Mouse (Mus musculus) lung, embryonic 14.5 days (tissue): ENCODE measurements around the gene Hmces. TPM values are rescaled to one million over a fixed set of nuclear protein-coding genes. Genes with fewer than 3 reads are reported as not detected.

Experiments
- ATAC-seq: fragments of 200-750 bp; cut with Nextera tagmentation; 2 replicates; pipeline ENCODE4 v1.8.0; 2017; ENCODE audit warnings: mild to moderate bottlenecking, moderate TSS enrichment, moderate library complexity; ENCODE audit not compliant: insufficient read depth
- DNase-seq: peaks from one replicate; pipeline ENCODE4 v3.0.0-alpha.2; 2015
- H3K27ac ChIP-seq: fragments of 300-500 bp; sonication (generic); 2 replicates; pipeline ENCODE4 v1.5.1; 2014; ENCODE audit warnings: low read depth, mild to moderate bottlenecking, moderate library complexity
- H3K27me3 ChIP-seq: fragments of 300-500 bp; sonication (generic); 2 replicates; pipeline ENCODE4 v1.6.1; 2014; ENCODE audit warnings: low read length, control low read depth; ENCODE audit not compliant: insufficient read depth
- H3K36me3 ChIP-seq: fragments of 300-500 bp; sonication (generic); 2 replicates; pipeline ENCODE4 v1.6.1; 2014; ENCODE audit warnings: control low read depth; ENCODE audit not compliant: insufficient read depth
- H3K4me1 ChIP-seq: fragments of 300-500 bp; sonication (generic); 2 replicates; pipeline ENCODE4 v1.6.1; 2014; ENCODE audit warnings: antibody characterized with exemption, control low read depth; ENCODE audit not compliant: insufficient read depth
- H3K4me2 ChIP-seq: fragments of 300-500 bp; sonication (generic); 2 replicates; pipeline ENCODE4 v1.6.1; 2014; ENCODE audit warnings: mild to moderate bottlenecking
- H3K4me3 ChIP-seq: fragments of 300-500 bp; sonication (generic); 2 replicates; pipeline ENCODE4 v1.5.1; 2014; ENCODE audit warnings: low read depth, low read length
- H3K9ac ChIP-seq: fragments of 300-500 bp; sonication (generic); 2 replicates; pipeline ENCODE4 v1.6.1; 2014
- H3K9me3 ChIP-seq: fragments of 300-500 bp; sonication (generic); 2 replicates; pipeline ENCODE4 v1.6.1; 2016; ENCODE audit warnings: low read depth, low read length, control low read depth
- CTCF ChIP-seq: IDR thresholded peaks from 2 replicates; pipeline ENCODE4 v1.5.1; 2016; ENCODE audit warnings: antibody characterized with exemption, low read depth
- WGBS: fragments of 180-500 bp; shearing (Covaris S2); extraction: QIAGEN DNeasy Blood & Tissue Kit; methylation state at CpG from one replicate; pipeline ENCODE4 v1.1.7; 2014; 5-methylcytosine and 5-hydroxymethylcytosine counted together
- polyA plus RNA-seq: library from polyadenylated mRNA; unstranded; fragments of >200 nt; fragmentation: Nextera tagmentation; extraction: Ambion mirVana; gene quantifications from 2 replicates; pipeline ENCODE4 v1.2.1, GENCODE M21; 2014

Gene Hmces
- polyA plus RNA-seq: 55.3 and 59.2 TPM in 2 replicates

DNA sequence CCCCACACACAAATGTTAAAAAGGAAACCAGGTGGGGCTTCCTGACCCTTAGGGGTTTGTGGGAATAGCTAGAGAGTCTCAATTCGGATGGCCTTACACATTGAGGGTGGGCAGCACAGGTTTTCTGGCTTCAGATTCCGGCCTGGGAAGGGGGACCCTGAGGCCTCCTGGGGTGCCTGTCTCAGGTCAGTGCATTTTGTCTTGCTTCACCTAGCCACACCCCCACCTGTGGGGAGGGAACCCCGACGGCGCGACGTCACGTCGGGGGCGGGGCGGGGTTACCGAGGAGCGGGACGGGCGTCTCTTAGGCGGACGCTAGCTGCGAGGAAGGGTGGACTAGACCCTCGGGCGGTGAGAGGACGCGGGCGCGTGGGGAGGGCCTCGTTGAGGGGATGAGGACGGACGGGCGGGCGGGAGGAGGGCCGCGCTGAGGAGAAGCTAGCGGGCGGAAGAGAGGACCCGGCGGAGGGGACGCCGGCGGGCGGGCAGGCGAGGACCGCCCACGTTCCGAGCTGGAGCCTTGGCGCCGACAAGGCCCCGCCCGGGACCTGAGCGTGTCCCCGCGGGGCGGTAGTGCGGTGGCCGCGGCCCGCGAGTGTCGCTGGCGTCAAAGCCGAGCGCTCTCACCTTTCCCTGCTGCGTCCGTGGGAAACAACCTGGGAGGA lies at the start of gene Hmces:
Gene Hmces (plus strand): TSS at position 275 of the 665 bp plus-strand sequence.
- Histone ChIP-seq H3K9ac (peak within 1 kb of the TSS; percentile 89), H3K4me2 (peak within 1 kb of the TSS; percentile 93), H3K4me1 (0 out of 2 replicates have a peak, but pooled peaks cover 4% of the 10 kb centered on the region), H3K36me3 (peaks cover 73% of the 10 kb centered on the region), H3K27me3 (no peaks in the 10 kb centered on the region), H3K4me3 (peak within 1 kb of the TSS; percentile 85), H3K27ac (peak within 1 kb of the TSS; percentile 92), H3K9me3 (no peaks in the 10 kb centered on the region)
- WGBS: 1% methylated on average over 62 of the region's 62 CpGs
- peak; percentile 86 for DNase-seq
- ATAC-seq: peak; percentile 92
- TF ChIP-seq CTCF: no peak

DNA sequence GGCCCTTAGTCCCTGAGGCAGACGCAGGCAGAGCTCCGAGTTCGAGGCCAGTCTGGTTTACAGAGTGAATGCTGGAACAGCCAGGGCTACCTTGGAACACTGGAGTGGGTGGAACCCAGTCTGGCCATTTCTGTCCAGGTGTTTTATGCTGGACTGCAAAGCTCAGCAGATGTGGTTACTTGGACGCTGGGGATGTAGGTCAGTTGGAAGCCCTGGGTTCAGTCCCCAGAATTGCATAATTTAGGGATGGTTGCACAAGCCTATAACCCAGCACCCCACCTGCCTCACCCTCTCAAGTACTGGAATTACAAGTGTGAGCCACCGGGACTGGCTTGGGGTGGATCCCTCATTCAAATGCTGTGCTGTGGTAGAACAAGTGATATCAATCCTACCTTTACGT lies 47.5 kb upstream of the Hmces start:
- no peak overlapping the region for H3K9ac ChIP-seq
- H3K4me2 ChIP-seq: no peak overlapping the region
- H3K9me3 ChIP-seq: no peaks in the 10 kb centered on the region
- H3K27ac ChIP-seq: no peak overlapping the region
- 79% methylated on average over 6 of the region's 6 CpGs for WGBS
- H3K4me1 ChIP-seq: no peaks in the 10 kb centered on the region
- no peaks in the 10 kb centered on the region for H3K36me3 ChIP-seq
- DNase-seq (no peak), ATAC-seq (no peak)
- no peak for TF ChIP-seq CTCF
- no peak overlapping the region for H3K4me3 ChIP-seq
- H3K27me3 ChIP-seq: no peaks in the 10 kb centered on the region

DNA sequence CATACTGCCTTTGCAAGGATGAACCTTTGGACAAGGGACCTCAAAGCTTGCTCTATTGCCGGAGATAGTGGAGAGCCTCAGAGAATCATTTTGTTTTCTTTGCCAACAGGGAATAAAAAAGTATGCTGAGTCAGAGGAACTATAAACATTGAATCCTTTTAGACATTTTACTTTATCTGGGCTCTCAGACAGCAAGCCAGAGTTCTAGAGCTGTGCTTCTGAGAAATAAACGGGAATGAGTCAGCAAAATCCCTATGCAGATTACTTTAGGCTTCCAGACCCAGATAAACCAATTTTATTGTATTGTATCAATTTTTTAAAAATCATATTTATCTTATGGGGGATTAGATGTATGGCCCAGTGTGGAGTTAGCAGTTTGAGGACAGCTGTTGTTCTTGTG lies 46.5 kb upstream of the Hmces start:
- H3K4me2 ChIP-seq: no peak overlapping the region
- ATAC-seq: no peak
- no peak for TF ChIP-seq CTCF

DNA sequence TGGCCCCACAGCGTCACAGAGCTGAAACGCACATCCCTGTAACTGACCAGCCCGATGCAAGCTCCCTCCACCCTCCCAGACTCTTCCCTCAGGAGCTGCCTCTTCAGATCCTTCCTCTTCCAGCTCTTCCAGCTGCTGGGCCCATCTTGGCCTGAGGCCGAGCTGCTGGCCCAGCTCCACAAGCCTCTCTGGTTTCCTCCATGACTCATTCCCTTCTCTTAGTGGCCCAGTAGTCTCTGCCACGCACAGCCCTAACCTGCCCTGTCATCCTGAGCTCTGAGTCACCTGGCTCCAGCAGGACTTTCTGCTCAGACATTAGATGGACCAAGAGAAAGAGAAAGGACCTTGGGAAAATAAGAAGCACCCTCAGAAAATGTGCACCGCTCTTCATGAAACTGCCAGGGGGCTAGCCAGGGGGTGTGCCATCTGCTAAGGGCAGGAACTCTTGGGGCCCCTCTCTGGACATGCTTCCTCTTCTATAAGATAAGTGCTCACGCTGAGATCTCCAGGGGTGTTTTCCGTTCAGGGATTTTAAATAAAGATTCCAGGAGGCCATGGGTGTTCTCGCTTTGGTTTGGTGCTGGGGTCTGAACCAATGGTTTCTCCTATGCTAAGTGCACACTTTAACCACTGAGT lies 44.7 kb upstream of the Hmces start:
- no peaks in the 10 kb centered on the region for H3K9me3 ChIP-seq
- 61% methylated on average over 9 of the region's 9 CpGs for whole genome bisulfite sequencing
- peak; percentile 83 for ATAC-seq
- H3K36me3 ChIP-seq: no peaks in the 10 kb centered on the region
- 0 out of 2 replicates have a peak overlapping the region, but pooled peaks have one; percentile 3 for H3K9ac ChIP-seq
- TF ChIP-seq CTCF: no peak
- H3K4me3 ChIP-seq: no peak overlapping the region
- H3K4me1 ChIP-seq: no peaks in the 10 kb centered on the region
- H3K27ac ChIP-seq: no peak overlapping the region
- DNase-seq: peak; percentile 84
- H3K27me3 ChIP-seq: no peaks in the 10 kb centered on the region
- H3K4me2 ChIP-seq: no peak overlapping the region

More for the DNA sequence above, 46.5 kb upstream of the Hmces start:
- H3K36me3 ChIP-seq: no peaks in the 10 kb centered on the region
- H3K4me1 ChIP-seq: no peaks in the 10 kb centered on the region
- H3K27me3 ChIP-seq: no peaks in the 10 kb centered on the region
- H3K9me3 ChIP-seq: no peaks in the 10 kb centered on the region
- 66% methylated on average over 2 of the region's 2 CpGs for WGBS
- no peak overlapping the region for H3K4me3 ChIP-seq
- no peak overlapping the region for H3K9ac ChIP-seq
- no peak for DNase-seq
- no peak overlapping the region for H3K27ac ChIP-seq

DNA sequence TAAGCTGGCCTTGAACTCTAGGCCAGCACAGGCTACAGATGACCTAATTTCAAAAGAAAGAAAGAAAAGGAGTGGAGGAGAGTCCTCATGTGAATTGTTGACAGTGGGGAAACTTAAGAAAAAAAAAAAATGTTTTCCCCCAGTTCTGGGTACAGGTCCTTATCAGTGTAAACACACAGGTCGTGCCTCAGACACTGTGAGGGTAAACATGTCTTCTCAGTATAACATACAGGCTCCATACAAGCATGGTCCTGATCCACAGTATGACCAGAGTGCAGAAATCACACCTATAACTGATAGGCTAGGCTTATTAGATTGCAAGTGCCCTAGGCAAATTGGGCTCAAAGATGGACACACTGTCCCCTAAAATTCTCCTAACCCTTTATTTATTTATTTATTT lies 43.3 kb upstream of the Hmces start:
- no peak for TF ChIP-seq CTCF
- Histone ChIP-seq H3K9me3 (no peaks in the 10 kb centered on the region), H3K4me3 (no peak overlapping the region), H3K27me3 (no peaks in the 10 kb centered on the region), H3K4me2 (no peak overlapping the region), H3K9ac (no peak overlapping the region), H3K27ac (no peak overlapping the region), H3K4me1 (no peaks in the 10 kb centered on the region), H3K36me3 (no peaks in the 10 kb centered on the region)
- DNase-seq (no peak), ATAC-seq (no peak)
- 20% methylated on average over 1 of the region's 1 CpGs for WGBS

DNA sequence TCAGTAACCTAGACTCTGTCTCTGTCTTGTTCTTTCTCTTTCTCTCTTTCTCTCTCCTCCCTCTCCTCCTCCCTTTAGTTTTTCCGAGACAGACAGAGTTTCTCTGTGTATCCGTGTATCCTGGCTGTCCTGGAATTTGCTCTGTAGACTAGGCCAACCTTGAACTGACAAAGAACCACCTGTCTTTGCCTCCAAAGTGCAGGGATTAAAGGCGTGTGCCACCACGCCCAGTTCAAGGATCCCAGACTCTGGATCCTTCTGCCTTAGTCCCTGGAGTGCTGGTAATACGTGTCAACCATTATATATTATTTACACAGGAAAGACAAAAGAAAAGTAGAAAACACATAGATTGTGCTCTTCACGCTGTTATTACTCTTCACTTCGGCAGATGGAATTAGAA lies 42.5 kb upstream of the Hmces start:
- ATAC-seq (no peak), DNase-seq (no peak)
- TF ChIP-seq CTCF: no peak
- Histone ChIP-seq H3K4me1 (no peaks in the 10 kb centered on the region), H3K9ac (no peak overlapping the region), H3K36me3 (no peaks in the 10 kb centered on the region), H3K4me3 (no peak overlapping the region), H3K9me3 (no peaks in the 10 kb centered on the region), H3K4me2 (no peak overlapping the region), H3K27ac (no peak overlapping the region), H3K27me3 (no peaks in the 10 kb centered on the region)
- 80% methylated on average over 7 of the region's 7 CpGs for WGBS

DNA sequence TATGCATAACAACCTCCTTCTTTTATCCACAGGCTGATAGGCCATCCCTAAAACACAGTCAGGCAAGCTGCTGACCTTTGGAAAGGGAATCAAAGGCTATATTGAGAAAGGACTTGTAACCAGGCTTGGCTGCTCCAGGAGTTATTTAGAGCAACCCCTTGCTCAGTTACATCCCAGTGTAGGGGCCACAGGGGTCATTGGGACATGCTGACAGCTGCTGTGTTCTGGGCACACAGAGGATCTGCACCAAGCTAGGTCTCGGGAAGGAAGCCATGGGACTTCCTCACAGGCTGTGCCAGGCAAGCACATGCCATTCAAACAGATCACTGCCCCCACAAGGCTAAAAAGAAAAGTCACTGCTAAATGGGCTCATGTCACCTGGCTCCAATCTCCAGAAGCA lies 40.6 kb upstream of the Hmces start:
- no peak for ATAC-seq
- no peaks in the 10 kb centered on the region for H3K9me3 ChIP-seq
- no peak overlapping the region for H3K9ac ChIP-seq
- WGBS: 50% methylated on average over 1 of the region's 1 CpGs
- no peaks in the 10 kb centered on the region for H3K36me3 ChIP-seq
- H3K27ac ChIP-seq: no peak overlapping the region
- no peak for DNase-seq
- H3K4me1 ChIP-seq: no peaks in the 10 kb centered on the region
- H3K4me3 ChIP-seq: no peak overlapping the region
- no peak overlapping the region for H3K4me2 ChIP-seq
- H3K27me3 ChIP-seq: no peaks in the 10 kb centered on the region
- TF ChIP-seq CTCF: no peak
